Mouse (Mus musculus) spleen, embryonic (tissue): ENCODE data around the gene Tedc2.

Experiments used
- CTCF ChIA-PET: fragments of 350-600 bp; sonication (Branson Sonifier 250); formaldehyde crosslinking; loops from one replicate; lab custom pipeline; 2022; lab: Charles Lee

Gene Tedc2

DNA sequence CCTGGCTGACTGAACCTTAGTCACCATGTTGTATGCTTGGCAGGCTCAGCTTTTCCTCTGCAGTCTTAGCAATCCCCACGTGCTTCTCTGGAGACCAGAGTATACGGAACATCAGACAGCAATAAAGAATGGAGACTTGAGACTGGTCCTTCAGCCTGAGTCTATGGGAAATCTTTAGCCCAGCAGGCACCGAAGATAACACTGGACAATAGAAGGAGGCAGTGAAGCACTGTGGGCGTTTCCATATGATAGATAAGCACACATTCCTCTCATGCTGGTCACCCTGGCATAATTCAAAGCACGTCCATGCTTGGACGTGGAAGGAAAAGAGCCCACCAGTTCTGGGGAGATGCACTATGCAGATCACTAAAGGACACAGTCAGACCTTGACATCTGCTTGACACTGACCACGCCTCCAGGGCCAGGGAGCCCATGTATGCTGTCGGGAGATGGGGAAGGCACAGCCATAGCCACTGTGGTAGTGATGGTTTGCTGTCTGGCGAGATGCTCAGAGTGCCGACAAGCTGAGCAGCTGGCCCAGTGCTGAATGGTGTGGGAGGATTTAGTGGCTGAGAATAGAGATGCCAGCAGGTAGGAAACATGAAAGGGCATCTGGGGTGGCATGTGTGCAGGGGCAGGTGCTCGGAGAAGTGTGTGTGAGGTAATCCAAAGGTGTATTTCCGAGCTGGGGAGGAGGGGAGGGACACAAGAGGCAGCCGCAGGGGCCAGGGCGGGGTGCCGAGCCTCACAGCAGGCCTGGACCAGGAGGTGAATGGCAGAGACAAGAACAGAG, 23.4 kb downstream of the Tedc2 start:
- CTCF ChIA-PET, result no interaction called here

DNA sequence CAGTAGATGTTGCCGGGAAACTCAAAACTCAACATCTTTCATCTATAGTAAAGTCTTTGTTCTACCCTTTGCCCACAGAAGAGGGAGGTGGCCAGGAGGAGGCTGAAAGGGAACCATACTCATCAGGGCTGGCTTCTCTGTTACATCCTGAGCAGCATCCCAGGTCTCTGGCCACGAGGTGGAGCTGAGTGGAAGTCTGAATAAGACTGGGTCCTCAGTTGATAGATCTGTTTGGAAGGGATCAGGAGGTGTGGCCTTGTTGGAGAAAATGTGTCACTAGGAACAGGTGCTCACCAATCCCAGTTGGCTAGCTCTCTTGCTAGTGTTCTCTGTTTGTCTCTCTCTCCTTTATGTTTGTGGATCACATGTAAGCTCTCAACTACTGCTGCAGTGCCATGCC, 25.3 kb downstream of the Tedc2 start:
- CTCF ChIA-PET, result no interaction called here

DNA sequence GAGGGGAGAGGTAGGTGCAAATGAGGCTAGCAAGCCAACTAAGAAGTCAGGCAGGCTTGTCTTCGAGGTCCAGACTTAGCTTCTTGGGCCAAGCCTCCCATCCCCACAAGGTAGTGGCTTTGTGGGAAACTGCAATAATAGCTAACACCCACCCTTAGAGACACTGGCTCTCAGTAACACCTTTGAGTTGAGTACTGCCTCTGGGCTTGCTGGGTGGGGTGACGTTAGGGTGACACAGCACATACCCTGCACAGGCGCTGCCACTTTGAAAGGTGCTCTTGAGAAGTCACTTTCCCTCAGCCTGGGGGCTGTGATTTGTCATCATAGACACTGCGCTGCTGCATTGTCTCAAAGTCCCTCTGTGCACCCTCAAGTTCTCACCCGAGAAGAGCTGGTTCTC, 26.9 kb downstream of the Tedc2 start:
- CTCF ChIA-PET, result interaction anchor here (0.6 kb wide), 1 partner anchor 299 kb away, joined by 6 read pairs; no protein-coding TSS in a partner anchor

DNA sequence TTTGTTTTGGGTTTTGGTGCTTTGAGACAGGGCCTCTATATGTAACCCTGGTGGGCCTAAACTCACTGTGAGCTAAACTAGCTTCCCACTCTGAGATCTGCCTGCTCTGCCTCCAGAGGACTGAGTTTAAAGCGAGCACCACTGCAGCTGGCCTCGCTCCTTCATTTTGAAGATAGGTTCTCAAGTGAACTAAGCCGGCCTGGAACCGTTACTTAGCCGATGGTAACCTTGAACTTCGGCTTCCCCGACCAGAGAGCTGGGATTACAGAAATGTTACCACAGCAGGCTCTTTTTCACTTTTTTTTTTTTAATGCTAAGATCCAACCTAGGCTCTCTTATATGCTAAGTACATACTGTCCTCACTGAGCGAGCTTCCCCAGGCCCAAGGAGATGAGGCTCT, 27.4 kb downstream of the Tedc2 start:
- CTCF ChIA-PET, result no interaction called here

DNA sequence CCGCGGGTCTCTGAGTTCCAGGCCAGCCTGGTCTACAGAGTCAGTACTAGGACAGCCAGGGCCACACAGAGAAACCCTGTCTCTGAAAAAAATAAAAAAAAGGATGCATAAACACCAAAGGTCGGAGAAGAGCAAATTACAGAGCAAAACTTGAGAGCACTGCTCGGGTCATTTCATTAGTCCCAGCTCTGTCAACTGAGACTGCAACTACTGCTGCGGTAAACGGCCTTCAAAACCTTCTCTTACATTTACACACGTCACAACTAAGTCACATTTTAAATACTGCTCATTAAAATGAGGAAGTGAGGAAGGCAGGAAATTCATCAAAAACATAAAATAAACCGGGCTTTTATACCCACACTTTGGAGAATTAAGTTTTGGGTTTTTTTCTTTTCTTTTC, 27.8 kb downstream of the Tedc2 start:
- CTCF ChIA-PET, result no interaction called here

DNA sequence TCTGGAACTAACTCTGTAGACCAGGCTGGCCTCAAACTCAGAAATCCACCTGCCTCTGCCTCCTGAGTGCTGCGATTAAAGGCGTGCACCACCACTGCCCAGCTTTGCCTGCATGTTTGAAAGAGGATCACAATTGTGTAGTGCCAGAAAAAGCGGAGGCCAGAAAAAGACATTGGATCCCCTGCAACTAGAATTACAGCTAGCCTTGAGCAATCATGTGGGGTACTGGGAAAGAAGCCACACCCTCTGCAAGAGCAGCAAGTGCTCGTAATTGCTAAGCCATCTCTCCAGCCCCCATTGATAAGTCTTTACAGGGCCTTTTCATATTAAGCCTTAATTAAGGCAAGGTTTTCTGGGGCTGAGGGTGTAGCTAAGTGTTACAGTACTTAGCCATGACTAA, 29.2 kb downstream of the Tedc2 start:
- CTCF ChIA-PET, result no interaction called here

DNA sequence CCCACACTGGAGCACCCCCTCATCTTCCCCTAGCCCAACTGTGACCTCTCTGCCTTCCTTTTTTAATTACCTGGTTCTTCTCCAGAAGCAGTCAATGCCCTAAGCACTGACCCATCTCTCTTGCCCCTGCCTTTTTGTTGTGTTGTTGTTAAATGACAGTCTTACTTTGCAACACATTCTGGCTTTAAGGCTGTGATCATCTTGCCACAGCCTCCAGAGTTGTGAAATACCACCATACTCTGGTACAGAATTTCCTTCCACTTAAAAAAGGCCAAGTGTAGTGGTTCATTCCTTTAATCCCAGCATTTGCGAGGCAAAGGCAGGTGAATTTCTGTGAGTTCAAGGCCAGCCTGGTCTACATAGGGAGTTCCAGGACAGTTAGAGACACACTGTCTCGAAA, 29.7 kb downstream of the Tedc2 start:
- CTCF ChIA-PET, result no interaction called here

DNA sequence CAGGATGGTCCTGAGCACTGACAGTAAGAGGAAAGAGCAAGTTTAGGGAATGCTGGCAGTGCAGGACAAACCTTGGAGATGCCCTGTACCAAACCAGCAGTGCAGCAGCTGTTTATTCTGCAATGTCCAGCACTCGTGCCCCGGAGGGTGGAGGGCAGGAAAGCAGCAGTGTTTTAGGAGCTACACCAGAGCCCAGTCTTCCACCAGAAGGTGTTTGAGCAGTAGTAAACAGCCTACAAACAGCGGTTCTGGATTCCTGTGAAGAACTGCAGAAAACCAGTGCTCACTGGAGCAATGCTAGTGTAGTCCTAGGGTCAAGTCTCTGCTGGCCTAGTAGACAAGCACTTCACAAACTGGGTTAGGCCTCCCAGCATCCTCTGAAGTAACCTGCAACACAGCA, 46.4 kb downstream of the Tedc2 start:
- CTCF ChIA-PET, result interaction anchor here (0.7 kb wide), 1 partner anchor 62 kb away, joined by 3 read pairs; no protein-coding TSS in a partner anchor

DNA sequence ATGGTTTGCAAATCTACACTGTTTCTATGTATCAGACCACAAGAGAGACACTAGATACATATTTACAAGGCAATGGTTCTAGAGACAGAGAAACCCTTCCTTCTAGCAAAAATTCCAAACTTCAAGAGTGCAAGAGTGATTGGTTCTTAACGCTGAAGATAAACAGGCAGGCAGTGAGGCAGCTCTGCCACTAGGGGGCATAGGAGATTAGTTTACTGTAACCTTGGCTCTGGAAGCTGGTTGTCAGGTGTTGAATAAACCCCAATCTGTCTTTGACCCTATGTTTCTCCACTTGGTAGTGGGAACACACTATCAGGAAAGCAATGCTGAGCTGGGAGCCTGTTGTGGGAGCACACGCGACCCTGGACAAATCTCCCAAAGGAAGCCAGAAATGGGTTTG, 47.2 kb downstream of the Tedc2 start:
- CTCF ChIA-PET, result interaction anchor here (0.6 to 0.7 kb wide), 2 partner anchors 63 to 66 kb away, joined by 3 to 4 read pairs; no protein-coding TSS in a partner anchor

DNA sequence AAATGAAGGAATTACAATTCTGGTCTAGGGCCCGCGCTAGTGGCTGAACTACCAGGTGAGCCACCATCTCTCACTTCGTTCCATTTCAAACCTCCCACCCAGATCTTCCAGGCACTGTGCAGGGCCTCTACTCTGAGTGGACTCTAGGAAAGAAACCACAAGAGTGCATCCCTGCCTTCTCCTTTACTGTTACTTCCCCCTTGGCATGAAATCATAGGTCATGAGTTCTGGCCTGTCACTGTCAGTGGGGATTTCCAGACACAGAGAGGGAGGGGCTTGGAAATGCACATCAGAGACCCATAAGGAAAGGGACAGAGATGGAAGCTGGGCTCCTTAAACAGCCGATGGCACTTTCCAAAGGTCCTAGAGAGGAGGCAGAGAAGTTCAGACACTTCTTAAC, 48.9 kb downstream of the Tedc2 start:
- CTCF ChIA-PET, result interaction anchor here (1.1 kb wide), 1 partner anchor 42 kb away, joined by 3 read pairs; no protein-coding TSS in a partner anchor

DNA sequence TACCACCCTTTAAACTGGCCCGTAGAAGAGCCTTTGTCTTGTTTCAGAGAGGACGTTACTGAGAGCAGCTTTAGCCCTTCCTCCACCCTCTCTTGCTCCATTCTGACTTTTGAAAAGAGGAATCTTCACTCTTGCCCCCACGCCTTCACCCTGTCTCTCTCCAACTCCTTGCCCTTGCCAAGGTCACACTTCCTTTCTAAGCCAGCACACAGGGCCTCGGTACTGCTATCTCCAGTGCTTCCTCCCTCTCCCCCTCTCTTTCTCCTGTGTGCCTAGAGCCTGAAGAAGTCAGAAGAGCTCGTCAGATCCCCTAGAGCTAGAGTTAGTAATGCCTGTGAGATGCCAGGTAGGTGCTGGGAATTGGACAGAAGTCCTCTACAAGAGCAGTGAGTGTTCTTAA, 49.9 kb downstream of the Tedc2 start:
- CTCF ChIA-PET, result no interaction called here

DNA sequence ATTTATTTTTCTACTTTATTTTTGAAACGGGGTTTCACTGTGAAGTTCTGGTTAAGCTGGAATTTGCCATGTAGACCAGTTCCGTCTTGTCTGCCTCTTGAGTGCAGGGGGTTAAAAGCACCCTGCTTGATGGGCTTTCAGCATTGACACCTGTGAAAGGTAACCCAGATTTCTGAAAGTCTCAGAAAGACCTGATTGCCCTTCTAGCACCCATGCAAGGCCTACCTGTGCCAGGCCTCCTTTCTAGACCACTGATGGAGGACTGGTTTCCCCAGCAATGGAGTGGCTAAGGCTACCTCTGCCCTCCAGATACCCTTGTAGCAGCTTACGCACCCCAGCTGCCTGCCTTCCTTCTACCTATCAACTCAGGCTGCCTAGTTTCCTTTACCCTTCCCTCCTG, 50.5 kb downstream of the Tedc2 start:
- CTCF ChIA-PET, result no interaction called here

DNA sequence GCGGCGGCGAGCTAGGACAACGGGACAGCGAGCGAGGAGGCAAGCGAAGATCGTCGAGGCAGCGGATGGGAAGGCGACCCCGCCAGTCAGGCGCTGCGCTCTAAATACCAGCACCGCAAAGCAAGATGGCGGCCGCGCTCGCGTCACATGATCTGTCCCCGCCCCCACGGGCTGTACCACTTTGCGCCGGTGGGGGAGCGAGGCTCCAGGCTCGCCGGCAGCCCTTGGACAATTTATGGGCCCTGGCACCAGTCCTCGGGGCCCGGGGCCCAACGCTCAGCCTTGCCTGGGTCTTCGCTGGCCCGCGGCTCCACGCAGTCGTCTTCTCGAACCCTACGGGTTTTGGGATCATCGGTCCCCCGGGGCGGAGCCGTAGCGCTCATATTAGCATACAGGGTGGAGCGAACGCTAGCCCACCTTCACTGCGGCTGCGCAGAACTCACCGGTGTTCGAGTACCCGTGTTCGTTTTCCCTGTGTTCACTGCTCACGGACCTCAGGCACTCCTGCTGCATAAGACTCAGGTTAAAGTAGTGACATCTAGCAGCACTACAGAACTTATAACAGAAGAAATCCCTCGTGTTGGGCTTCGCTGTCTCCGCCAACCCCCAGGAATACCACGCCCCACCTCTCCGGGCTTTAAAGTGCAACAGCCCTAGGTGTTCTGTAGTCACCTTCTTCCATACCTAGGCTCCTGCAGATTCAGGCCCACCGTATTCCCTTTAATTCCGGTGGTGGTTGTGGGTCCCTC, 51.2 kb downstream of the Tedc2 start, which contains the start of gene Atp6v0c:
Gene Atp6v0c (minus strand): TSS at position 386 of the 749 bp plus-strand sequence.
- CTCF ChIA-PET, result interaction anchor here (0.7 kb wide), 1 partner anchor 316 kb away, joined by 3 read pairs; no protein-coding TSS in a partner anchor

DNA sequence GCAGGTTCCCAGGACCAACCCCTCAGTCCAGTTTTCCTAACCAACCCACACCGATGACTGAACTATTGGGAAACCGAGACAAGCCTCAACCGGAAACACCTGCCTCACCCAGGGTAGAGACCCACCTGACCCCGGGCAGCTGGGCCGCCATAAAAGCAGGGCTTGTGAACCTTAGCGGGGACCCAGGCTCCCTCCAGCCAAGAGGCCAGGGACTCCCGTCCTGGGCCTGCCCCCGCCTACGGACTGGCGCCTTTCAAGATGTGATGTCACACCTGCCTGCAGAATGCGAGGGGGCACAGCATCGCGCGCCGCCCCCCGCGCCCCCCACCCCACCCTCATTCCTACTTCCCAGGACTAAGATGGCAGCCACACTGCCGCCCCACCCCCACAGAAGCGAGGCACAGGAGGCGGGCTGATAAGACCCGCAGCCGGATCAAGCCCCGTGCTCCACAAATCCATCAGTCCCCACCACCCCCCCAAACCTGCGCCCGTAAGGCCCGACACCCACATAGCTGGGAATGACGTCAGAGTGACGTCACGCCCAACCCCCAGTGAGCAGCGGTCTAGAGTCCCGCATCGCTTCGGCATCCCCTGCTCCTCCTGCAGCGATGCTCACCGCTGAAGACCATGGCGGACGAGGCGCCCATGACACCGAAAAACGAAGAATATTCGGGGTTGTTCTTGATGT, 51.9 kb downstream of the Tedc2 start:
- CTCF ChIA-PET, result interaction anchor here (0.7 kb wide), 1 partner anchor 317 kb away, joined by 3 read pairs; no protein-coding TSS in a partner anchor

DNA sequence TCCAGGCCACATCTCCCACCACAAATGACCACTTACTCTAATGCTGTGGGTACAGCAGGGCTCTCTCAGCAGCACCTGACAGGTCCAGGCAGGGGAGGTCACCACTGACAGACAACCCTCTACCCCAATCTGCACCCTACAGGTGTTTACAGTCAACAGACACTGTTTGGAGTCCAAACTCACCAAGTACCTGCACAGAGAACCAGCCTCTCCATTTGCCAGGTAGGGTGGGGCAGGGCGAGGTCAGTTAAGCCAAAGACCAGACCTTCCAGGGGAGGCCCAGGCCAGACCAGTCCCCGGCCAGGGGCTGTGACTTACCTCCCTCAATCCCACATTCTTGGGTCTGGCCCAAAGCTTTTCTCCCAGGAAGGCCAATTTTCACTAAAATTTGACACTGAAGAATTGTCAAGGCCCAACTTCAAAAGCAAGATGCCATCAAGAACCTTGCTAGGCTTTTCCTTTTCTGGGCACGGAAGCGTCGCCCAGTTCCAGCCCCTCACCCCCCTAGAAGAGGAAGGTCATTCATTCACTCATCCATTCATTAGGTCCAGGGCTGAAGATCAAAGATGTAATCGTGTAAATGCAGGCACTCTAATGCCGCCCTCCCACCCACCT, 52.7 kb downstream of the Tedc2 start:
- CTCF ChIA-PET, result no interaction called here

DNA sequence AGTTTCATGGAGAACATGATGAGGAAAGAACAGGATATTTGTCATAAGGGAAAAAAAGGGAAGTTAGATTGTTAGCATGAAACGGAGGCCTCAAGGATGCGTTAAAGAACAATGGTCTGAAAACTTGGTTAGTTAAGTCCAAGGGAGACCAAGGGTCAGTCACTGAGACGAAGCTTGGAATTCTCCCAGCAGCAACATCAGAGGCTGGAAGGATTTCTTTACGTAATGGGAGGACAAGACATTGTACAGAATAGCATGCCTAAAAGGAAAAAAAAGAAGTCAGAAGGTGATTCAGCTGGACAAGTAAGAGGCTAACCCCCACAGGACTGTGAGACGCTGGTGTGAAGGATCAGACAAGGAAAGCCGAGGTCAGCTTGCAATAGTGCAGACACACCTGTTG, 53.5 kb downstream of the Tedc2 start:
- CTCF ChIA-PET, result no interaction called here
